Mouse (Mus musculus) olfactory bulb, adult 2 months (tissue): ENCODE results near the gene Gzmm.

Experiments used
- CTCF ChIP-seq: fragments of 200-500 bp; IDR thresholded peaks from 2 replicates; pipeline ENCODE4 v1.5.1; 2012; ENCODE audit warnings: low read depth, mild to moderate bottlenecking, low read length, moderate library complexity; ENCODE audit not compliant: insufficient read depth
- POLR2A ChIP-seq: fragments of 200-500 bp; IDR thresholded peaks from 2 replicates; pipeline ENCODE4 v1.6.1; 2012; ENCODE audit warnings: mild to moderate bottlenecking, low read depth, low read length, moderate library complexity; ENCODE audit not compliant: insufficient read depth

DNA sequence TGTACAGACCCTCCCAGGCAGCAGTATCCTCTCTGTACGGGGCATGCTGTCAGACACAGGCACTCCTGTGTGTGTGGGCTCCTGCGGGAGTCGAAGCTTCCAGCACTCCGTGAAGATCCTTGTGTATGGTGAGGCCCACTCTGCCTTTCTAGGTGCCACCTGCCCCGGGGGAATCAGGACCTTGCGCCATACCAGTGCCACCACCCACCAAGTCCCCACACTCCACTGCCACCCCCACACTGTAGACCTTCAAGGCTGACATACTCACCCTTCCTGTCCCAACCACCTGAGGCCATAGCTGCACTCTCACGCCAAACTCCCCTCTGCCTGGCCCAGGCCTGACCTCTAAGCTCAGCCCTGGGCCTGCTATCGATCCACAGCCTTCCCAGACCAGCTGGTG is 23.8 kb upstream of the Gzmm start:
- TF ChIP-seq CTCF (no peak), POLR2A (no peak)
